In genomic region chr6:41577297-41577696, GRCm38 (mm10) we compare ENCODE assay signal across 21 mouse cellular contexts. TPM values are rescaled to one million over a fixed set of nuclear protein-coding genes. Genes with fewer than 3 reads are reported as not detected.
DNase-seq lines count a peak whose midpoint lies in the region; ATAC-seq and TF ChIP-seq lines count a peak whose summit lies in the region.
"Had no signal": no experiment of that assay in that cellular context is flagged by ENCODE, and none has a peak within 500 bp of the region (broad histone marks: within the 10 kb centered on the region; RNA-seq: fewer than 3 reads in every experiment).

No protein-coding gene starts in this region.

- H3K9me3 ChIP-seq in forebrain, embryonic 14.5 days (replicated peaks; ENCODE audit: control insufficient read depth, low read length): no peaks in the 10 kb centered on the region
- H3K9me3 ChIP-seq in forebrain, embryonic 10.5 days: no peaks in the 10 kb centered on the region
- H3K9me3 ChIP-seq in neural tube, embryonic 11.5 days (ENCODE audit: control insufficient read depth, low read length): no peaks in the 10 kb centered on the region
- H3K9me3 ChIP-seq in hindbrain, postnatal 0 days (ENCODE audit: low read length): no peaks in the 10 kb centered on the region
- no peaks in the 10 kb centered on the region for H3K9me3 ChIP-seq in stomach, postnatal 0 days (ENCODE audit: control insufficient read depth, low read length)
- H3K9me3 ChIP-seq: G1E; heart, embryonic 10.5 days; limb, embryonic 12.5 days; liver, embryonic 15.5 days; midbrain, embryonic 12.5 days had no signal

- no peak for TF ChIP-seq EP300 in stomach, postnatal 0 days (optimal IDR thresholded peaks at IDR 0.05)

- H3K9ac ChIP-seq in forebrain, embryonic 14.5 days (ENCODE audit: low read length): no peak overlapping the region
- no peak overlapping the region for H3K9ac ChIP-seq in neural tube, embryonic 11.5 days (ENCODE audit: low read length)
- H3K9ac ChIP-seq in hindbrain, postnatal 0 days (replicated peaks; ENCODE audit: low read length): no peak overlapping the region
- H3K9ac ChIP-seq in stomach, postnatal 0 days (ENCODE audit: low read length): no peak overlapping the region
- H3K9ac ChIP-seq: limb, embryonic 12.5 days; liver, embryonic 15.5 days; midbrain, embryonic 12.5 days had no signal

- H3K27ac ChIP-seq in forebrain, embryonic 14.5 days (ENCODE audit: low read depth, low read length): no peak overlapping the region
- H3K27ac ChIP-seq in forebrain, embryonic 10.5 days: no peak overlapping the region
- H3K27ac ChIP-seq in neural tube, embryonic 11.5 days (ENCODE audit: low read depth, low read length): no peak overlapping the region
- no peak overlapping the region for H3K27ac ChIP-seq in hindbrain, postnatal 0 days
- H3K27ac ChIP-seq in stomach, postnatal 0 days (replicated peaks): 0 out of 2 replicates have a peak overlapping the region, but pooled peaks have one; percentile 46
- H3K27ac ChIP-seq: heart, embryonic 10.5 days; limb, embryonic 12.5 days; liver, embryonic 15.5 days; midbrain, embryonic 12.5 days had no signal

- peak; percentile 56; the same call in 1 of the 2 replicates for ATAC-seq in forebrain, embryonic 14.5 days
- ATAC-seq in neural tube, embryonic 11.5 days (ENCODE audit: insufficient read depth, low FRiP score, low TSS enrichment): no peak
- ATAC-seq in hindbrain, postnatal 0 days: peak; percentile 73; the same call in 1 of the 2 replicates
- ATAC-seq in stomach, postnatal 0 days (ENCODE audit: low FRiP score, low TSS enrichment): no peak

- no peak for TF ChIP-seq CTCF in hindbrain, postnatal 0 days (IDR thresholded peaks at IDR 0.05; ENCODE audit: low read depth)
- no peak for TF ChIP-seq CTCF in stomach, postnatal 0 days (IDR thresholded peaks at IDR 0.05; ENCODE audit: low read depth)

- DNase-seq in forebrain, embryonic 14.5 days (ENCODE audit: low spot score): peak; percentile 67
- DNase-seq in forebrain, embryonic 10.5 days (ENCODE audit: extremely low spot score, low spot score): no peak
- peak; percentile 21 for DNase-seq in neural tube, embryonic 11.5 days (ENCODE audit: low spot score)
- no peak for DNase-seq in neural tube, embryonic 10.5 days (ENCODE audit: extremely low spot score, low spot score)
- DNase-seq in hindbrain, postnatal 0 days (ENCODE audit: low spot score): peak; percentile 79
- DNase-seq in stomach, postnatal 0 days (ENCODE audit: low spot score): no peak
- no peak for DNase-seq in layer of hippocampus, adult 9-10 months (ENCODE audit: low spot score)
- no peak for DNase-seq in heart, postnatal 10 days
- DNase-seq: adrenal gland, postnatal 25 days; gastrocnemius, postnatal 10 days; heart, postnatal 36 days; kidney, adult 18-20 months; lung, postnatal 14 days; right cerebral cortex, postnatal 14 days had no signal

- H3K4me1 ChIP-seq in forebrain, embryonic 14.5 days (ENCODE audit: control insufficient read depth, insufficient read depth, low read length): peaks cover 4% of the 10 kb centered on the region
- H3K4me1 ChIP-seq in forebrain, embryonic 10.5 days: peaks cover 15% of the 10 kb centered on the region; the same call in 1 of the 2 replicates
- no peaks in the 10 kb centered on the region for H3K4me1 ChIP-seq in neural tube, embryonic 11.5 days (ENCODE audit: control insufficient read depth, insufficient read depth, low read length)
- no peaks in the 10 kb centered on the region for H3K4me1 ChIP-seq in hindbrain, postnatal 0 days (ENCODE audit: insufficient read depth, low read length)
- no peaks in the 10 kb centered on the region for H3K4me1 ChIP-seq in stomach, postnatal 0 days (replicated peaks; ENCODE audit: control insufficient read depth, insufficient read depth)
- H3K4me1 ChIP-seq: heart, embryonic 10.5 days; limb, embryonic 12.5 days; liver, embryonic 15.5 days; midbrain, embryonic 12.5 days had no signal

- no peak overlapping the region for H3K4me2 ChIP-seq in forebrain, embryonic 14.5 days (ENCODE audit: low read length)
- H3K4me2 ChIP-seq in neural tube, embryonic 11.5 days (ENCODE audit: low read depth): no peak overlapping the region
- H3K4me2 ChIP-seq in hindbrain, postnatal 0 days (ENCODE audit: low read depth, low read length): no peak overlapping the region
- no peak overlapping the region for H3K4me2 ChIP-seq in stomach, postnatal 0 days (replicated peaks; ENCODE audit: low read depth)
- H3K4me2 ChIP-seq: limb, embryonic 12.5 days; liver, embryonic 15.5 days; midbrain, embryonic 12.5 days had no signal

- H3K4me3 ChIP-seq in forebrain, embryonic 14.5 days (ENCODE audit: low read depth, low read length): no peak overlapping the region
- H3K4me3 ChIP-seq in forebrain, embryonic 10.5 days: no peak overlapping the region
- H3K4me3 ChIP-seq in neural tube, embryonic 11.5 days (ENCODE audit: low read depth, low read length): no peak overlapping the region
- H3K4me3 ChIP-seq in hindbrain, postnatal 0 days (ENCODE audit: low read length): no peak overlapping the region
- no peak overlapping the region for H3K4me3 ChIP-seq in stomach, postnatal 0 days (ENCODE audit: low read depth, low read length)
- H3K4me3 ChIP-seq: heart, embryonic 10.5 days; limb, embryonic 12.5 days; liver, embryonic 15.5 days; midbrain, embryonic 12.5 days had no signal

- no peaks in the 10 kb centered on the region for H3K36me3 ChIP-seq in forebrain, embryonic 14.5 days (ENCODE audit: control insufficient read depth, insufficient read depth, low read length)
- H3K36me3 ChIP-seq in forebrain, embryonic 10.5 days (replicated peaks): no peaks in the 10 kb centered on the region
- no peaks in the 10 kb centered on the region for H3K36me3 ChIP-seq in neural tube, embryonic 11.5 days (ENCODE audit: control insufficient read depth, insufficient read depth, low read length)
- H3K36me3 ChIP-seq in hindbrain, postnatal 0 days (ENCODE audit: insufficient read depth, low read length): no peaks in the 10 kb centered on the region
- H3K36me3 ChIP-seq in stomach, postnatal 0 days (ENCODE audit: control insufficient read depth, insufficient read depth, low read length): no peaks in the 10 kb centered on the region
- H3K36me3 ChIP-seq: G1E; heart, embryonic 10.5 days; limb, embryonic 12.5 days; liver, embryonic 15.5 days; midbrain, embryonic 12.5 days had no signal

- H3K27me3 ChIP-seq in forebrain, embryonic 14.5 days (replicated peaks; ENCODE audit: control insufficient read depth, insufficient read depth, low read length): no peaks in the 10 kb centered on the region
- H3K27me3 ChIP-seq in forebrain, embryonic 10.5 days (ENCODE audit: poor library complexity, severe bottlenecking): no peaks in the 10 kb centered on the region
- no peaks in the 10 kb centered on the region for H3K27me3 ChIP-seq in neural tube, embryonic 11.5 days (ENCODE audit: control insufficient read depth, insufficient read depth, low read length)
- H3K27me3 ChIP-seq in hindbrain, postnatal 0 days (ENCODE audit: insufficient read depth, low read length): no peaks in the 10 kb centered on the region
- H3K27me3 ChIP-seq in stomach, postnatal 0 days (ENCODE audit: control insufficient read depth, insufficient read depth, low read length): no peaks in the 10 kb centered on the region
- H3K27me3 ChIP-seq: limb, embryonic 12.5 days; liver, embryonic 15.5 days; midbrain, embryonic 12.5 days had no signal

- 20% methylated on average over 5 of the region's 5 CpGs for WGBS in forebrain, embryonic 14.5 days
- 47% methylated on average over 5 of the region's 5 CpGs for WGBS in forebrain, embryonic 10.5 days
- WGBS in neural tube, embryonic 11.5 days: 75% methylated on average over 5 of the region's 5 CpGs
- WGBS in hindbrain, postnatal 0 days: 23% methylated on average over 5 of the region's 5 CpGs
- 32% methylated on average over 5 of the region's 5 CpGs for WGBS in stomach, postnatal 0 days

- intact Hi-C loops in heart, postnatal 10 days (cut with DNase I): no loop called here

RNA-seq across cellular contexts. Expression of gene Ephb6, which starts 28.0 kb away (rescaled TPM):
- polyA plus RNA-seq in forebrain, embryonic 14.5 days (2014; fragmentation: Nextera tagmentation; extraction: Ambion mirVana): 20.2 and 24.7 TPM in 2 replicates
- 14.6 and 16.6 TPM in 2 replicates for polyA plus RNA-seq in forebrain, embryonic 10.5 days (2016; fragmentation: Nextera tagmentation; extraction: Ambion mirVana)
- polyA plus RNA-seq in neural tube, embryonic 11.5 days (2014; fragmentation: Nextera tagmentation; extraction: Ambion mirVana): 10.4 and 10.8 TPM in 2 replicates
- total RNA-seq in hindbrain, postnatal 0 days (2014; rRNA removed): 58.4 and 79.1 TPM in 2 replicates
- polyA plus RNA-seq in hindbrain, postnatal 0 days (2015; fragmentation: Nextera tagmentation; extraction: Ambion mirVana): 25.1 and 27.9 TPM in 2 replicates
- polyA plus RNA-seq in stomach, postnatal 0 days (2015; fragmentation: Nextera tagmentation; extraction: Ambion mirVana): 23.5 and 24.3 TPM in 2 replicates
- 1 to 10 TPM; 2.4 to 3.0 TPM for total RNA-seq in heart, postnatal 10 days (2021)

RNA-seq across cellular contexts. Expression of gene Prss2, which starts 55.7 kb away (rescaled TPM):
- polyA plus RNA-seq in forebrain, embryonic 14.5 days (2014; fragmentation: Nextera tagmentation; extraction: Ambion mirVana): not detected in 2 replicates
- polyA plus RNA-seq in forebrain, embryonic 10.5 days (2016; fragmentation: Nextera tagmentation; extraction: Ambion mirVana): not detected in 2 replicates
- not detected in 2 replicates for polyA plus RNA-seq in neural tube, embryonic 11.5 days (2014; fragmentation: Nextera tagmentation; extraction: Ambion mirVana)
- not detected in 2 replicates for total RNA-seq in hindbrain, postnatal 0 days (2014; rRNA removed)
- polyA plus RNA-seq in hindbrain, postnatal 0 days (2015; fragmentation: Nextera tagmentation; extraction: Ambion mirVana): not detected in 2 replicates
- polyA plus RNA-seq in stomach, postnatal 0 days (2015; fragmentation: Nextera tagmentation; extraction: Ambion mirVana): 5.1 and 7.0 TPM in 2 replicates
- total RNA-seq in heart, postnatal 10 days (2021): not detected
- total RNA-seq: adrenal gland, postnatal 25 days; common myeloid progenitor, adult 5-6 weeks; G1E; gastrocnemius, postnatal 10 days; heart, postnatal 36 days; layer of hippocampus, adult 18-20 months had no signal
- polyA plus RNA-seq: G1E; heart, embryonic 10.5 days; limb, embryonic 12.5 days; midbrain, embryonic 12.5 days had no signal

RNA-seq across cellular contexts. Expression of gene Trpv6, which starts 58.9 kb away (rescaled TPM):
- polyA plus RNA-seq in forebrain, embryonic 14.5 days (2014; fragmentation: Nextera tagmentation; extraction: Ambion mirVana): 0.54 and 0.55 TPM in 2 replicates
- 0.16 and 0.25 TPM in 2 replicates for polyA plus RNA-seq in forebrain, embryonic 10.5 days (2016; fragmentation: Nextera tagmentation; extraction: Ambion mirVana)
- polyA plus RNA-seq in neural tube, embryonic 11.5 days (2014; fragmentation: Nextera tagmentation; extraction: Ambion mirVana): 0.31 and 0.37 TPM in 2 replicates
- total RNA-seq in hindbrain, postnatal 0 days (2014; rRNA removed): 0.58 TPM in 1 of 2 replicates, not detected in the other
- polyA plus RNA-seq in hindbrain, postnatal 0 days (2015; fragmentation: Nextera tagmentation; extraction: Ambion mirVana): 0.45 and 0.58 TPM in 2 replicates
- polyA plus RNA-seq in stomach, postnatal 0 days (2015; fragmentation: Nextera tagmentation; extraction: Ambion mirVana): 7.1 and 8.4 TPM in 2 replicates
- total RNA-seq in heart, postnatal 10 days (2021): not detected
- total RNA-seq: adrenal gland, postnatal 25 days; common myeloid progenitor, adult 5-6 weeks; gastrocnemius, postnatal 10 days; heart, postnatal 36 days had no signal
- polyA plus RNA-seq: G1E had no signal

Comparison
In these comparisons a context has a peak if more than half of its experiments do, and no peak if none do; other contexts are left out.
1. DNase-seq: peak in forebrain, embryonic 14.5 days (single experiment), neural tube, embryonic 11.5 days (single experiment) and hindbrain, postnatal 0 days (single experiment); none in forebrain, embryonic 10.5 days (single experiment), neural tube, embryonic 10.5 days (single experiment), stomach, postnatal 0 days (single experiment), layer of hippocampus, adult 9-10 months (single experiment) and heart, postnatal 10 days (0 of 2).
2. ATAC-seq: peak in forebrain, embryonic 14.5 days (single experiment) and hindbrain, postnatal 0 days (single experiment); none in neural tube, embryonic 11.5 days (single experiment) and stomach, postnatal 0 days (single experiment).